Mouse (Mus musculus) intestine, embryonic 14.5 days (tissue): Measurements from ENCODE around the gene Dhx15. TPM values are rescaled to one million over a fixed set of nuclear protein-coding genes. Genes with fewer than 3 reads are reported as not detected.

ENCODE experiments used
- ATAC-seq: fragments of 200-750 bp; cut with Nextera tagmentation; replicated peaks from 2 replicates; pipeline ENCODE4 v1.8.0; 2017; ENCODE audit warnings: low read depth, moderate number of reproducible peaks, moderate TSS enrichment, moderate library complexity; ENCODE audit not compliant: low FRiP score, low TSS enrichment
- DNase-seq: peaks from one replicate; pipeline ENCODE4 v3.0.0-alpha.2; 2018; ENCODE audit warnings: low spot score
- H3K27ac ChIP-seq: fragments of 300-500 bp; sonication (generic); 2 replicates; pipeline ENCODE4 v1.5.1; 2014; ENCODE audit warnings: low read depth, mild to moderate bottlenecking, control low read depth
- H3K27me3 ChIP-seq: fragments of 300-500 bp; sonication (generic); replicated peaks from 2 replicates; pipeline ENCODE4 v1.6.1; 2014; ENCODE audit warnings: low read length, control low read depth; ENCODE audit not compliant: control insufficient read depth, insufficient read depth
- H3K36me3 ChIP-seq: fragments of 300-500 bp; sonication (generic); 2 replicates; pipeline ENCODE4 v1.6.1; 2014; ENCODE audit warnings: low read length, control low read depth; ENCODE audit not compliant: control insufficient read depth, insufficient read depth
- H3K4me1 ChIP-seq: fragments of 300-500 bp; sonication (generic); replicated peaks from 2 replicates; pipeline ENCODE4 v1.6.1; 2014; ENCODE audit warnings: low read length, control low read depth, mixed read lengths; ENCODE audit not compliant: control insufficient read depth, insufficient read depth
- H3K4me2 ChIP-seq: fragments of 300-500 bp; sonication (generic); 2 replicates; pipeline ENCODE4 v1.6.1; 2014; ENCODE audit warnings: low read length
- H3K4me3 ChIP-seq: fragments of 300-500 bp; sonication (generic); 2 replicates; pipeline ENCODE4 v1.5.1; 2014; ENCODE audit warnings: low read depth, low read length, control low read depth, mixed read lengths
- H3K9ac ChIP-seq: fragments of 300-500 bp; sonication (generic); 2 replicates; pipeline ENCODE4 v1.6.1; 2014; ENCODE audit warnings: mild to moderate bottlenecking, low read length
- H3K9me3 ChIP-seq: fragments of 300-500 bp; sonication (generic); 2 replicates; pipeline ENCODE4 v1.6.1; 2016; ENCODE audit warnings: low read length, control low read depth; ENCODE audit not compliant: control insufficient read depth
- WGBS: fragments of 180-500 bp; shearing (Covaris S2); extraction: QIAGEN DNeasy Blood & Tissue Kit; methylation state at CpG from one replicate; pipeline ENCODE4 v1.1.7; 2014; 5-methylcytosine and 5-hydroxymethylcytosine counted together
- polyA plus RNA-seq: library from polyadenylated mRNA; unstranded; fragments of >200 nt; fragmentation: Nextera tagmentation; extraction: Ambion mirVana; gene quantifications from 2 replicates; pipeline ENCODE4 v1.2.1, GENCODE M21; 2014

Dhx15 gene
- polyA plus RNA-seq, 1 experiment from 2014 or later: 95.9 TPM

GRCm38 (mm10) chr5:52119192-52119591, 71.1 kb downstream of the Dhx15 start:
- ATAC-seq (no peak), DNase-seq (no peak)
- H3K9me3 ChIP-seq: no peaks in the 10 kb centered on the region
- no peak overlapping the region for H3K4me3 ChIP-seq
- 75% methylated on average over 2 of the region's 2 CpGs for WGBS
- no peak overlapping the region for H3K4me2 ChIP-seq
- H3K4me1 ChIP-seq: peaks cover 10% of the 10 kb centered on the region; the same call in 1 of the 2 replicates
- no peaks in the 10 kb centered on the region for H3K36me3 ChIP-seq
- peaks cover 13% of the 10 kb centered on the region for H3K27me3 ChIP-seq
- no peak overlapping the region for H3K27ac ChIP-seq
- H3K9ac ChIP-seq: no peak overlapping the region

DNA sequence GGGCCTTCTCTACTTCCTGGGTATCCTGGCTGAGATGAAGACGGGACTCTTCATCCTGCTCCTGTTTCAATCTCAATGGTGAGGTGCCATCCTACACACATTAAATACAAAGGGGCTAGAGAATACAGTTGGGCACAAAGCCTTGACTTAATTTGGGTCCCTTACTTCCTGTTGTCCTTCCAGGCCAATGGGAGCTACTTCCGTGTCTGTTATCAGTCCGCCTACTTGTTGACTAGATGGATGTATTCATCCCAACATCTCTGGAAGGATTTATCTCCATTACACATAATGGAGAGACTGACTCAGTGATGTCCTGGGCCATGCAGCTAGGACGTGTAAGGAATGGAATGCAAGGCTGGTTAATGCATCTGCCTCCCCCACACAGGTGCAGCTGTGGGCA, 72.5 kb downstream of the Dhx15 start:
- DNase-seq (no peak), ATAC-seq (no peak)
- H3K4me1 ChIP-seq: peaks cover 13% of the 10 kb centered on the region; the same call in 1 of the 2 replicates
- H3K27ac ChIP-seq: no peak overlapping the region
- no peak overlapping the region for H3K4me2 ChIP-seq
- H3K27me3 ChIP-seq: peaks cover 20% of the 10 kb centered on the region
- no peak overlapping the region for H3K4me3 ChIP-seq
- H3K9ac ChIP-seq: no peak overlapping the region
- H3K9me3 ChIP-seq: no peaks in the 10 kb centered on the region
- H3K36me3 ChIP-seq: no peaks in the 10 kb centered on the region
- WGBS: 89% methylated on average over 4 of the region's 4 CpGs

DNA sequence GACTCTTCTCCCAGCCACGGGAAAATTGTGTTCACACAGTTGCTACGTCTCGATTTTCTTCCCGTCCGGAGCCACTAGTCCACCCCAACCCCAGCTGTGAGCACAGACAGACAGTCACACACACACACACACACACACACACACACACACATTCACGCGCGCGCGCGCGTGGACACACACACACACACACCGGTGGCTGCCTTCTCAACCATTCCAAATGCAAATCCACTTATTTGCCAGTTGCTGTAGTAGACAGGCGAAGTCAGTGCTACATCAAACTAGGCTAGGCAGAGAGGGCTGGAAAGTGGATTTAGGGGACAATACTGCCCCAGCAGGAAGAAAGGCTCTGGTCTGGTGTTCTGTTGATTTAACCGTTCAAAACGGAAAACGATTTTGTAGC, 73.9 kb downstream of the Dhx15 start:
- WGBS: 3% methylated on average over 17 of the region's 17 CpGs
- Histone ChIP-seq H3K9me3 (no peaks in the 10 kb centered on the region), H3K4me1 (peaks cover 17% of the 10 kb centered on the region; the same call in 1 of the 2 replicates), H3K9ac (no peak overlapping the region; the same call in 1 of the 2 replicates), H3K4me3 (peak overlapping the region; percentile 63), H3K4me2 (peak overlapping the region; percentile 85), H3K27ac (no peak overlapping the region), H3K36me3 (no peaks in the 10 kb centered on the region), H3K27me3 (peaks cover 32% of the 10 kb centered on the region)
- DNase-seq (peak; percentile 65), ATAC-seq (0 out of 2 replicates have a peak, but pooled peaks have one; percentile 1)

GRCm38 (mm10) chr5:52115821-52116317, 74.4 kb downstream of the Dhx15 start:
- DNase-seq (peak; percentile 87), ATAC-seq (peak; percentile 78)
- peak overlapping the region; percentile 85 for H3K4me2 ChIP-seq
- H3K36me3 ChIP-seq: no peaks in the 10 kb centered on the region
- peak overlapping the region; percentile 35 for H3K9ac ChIP-seq
- H3K4me3 ChIP-seq: peak overlapping the region; percentile 63
- H3K27ac ChIP-seq: peak overlapping the region; percentile 44; the same call in 1 of the 2 replicates
- H3K4me1 ChIP-seq: peaks cover 17% of the 10 kb centered on the region; the same call in 1 of the 2 replicates
- no peaks in the 10 kb centered on the region for H3K9me3 ChIP-seq
- H3K27me3 ChIP-seq: peaks cover 34% of the 10 kb centered on the region
- under 1% methylated on average over 49 of the region's 53 CpGs for WGBS

DNA sequence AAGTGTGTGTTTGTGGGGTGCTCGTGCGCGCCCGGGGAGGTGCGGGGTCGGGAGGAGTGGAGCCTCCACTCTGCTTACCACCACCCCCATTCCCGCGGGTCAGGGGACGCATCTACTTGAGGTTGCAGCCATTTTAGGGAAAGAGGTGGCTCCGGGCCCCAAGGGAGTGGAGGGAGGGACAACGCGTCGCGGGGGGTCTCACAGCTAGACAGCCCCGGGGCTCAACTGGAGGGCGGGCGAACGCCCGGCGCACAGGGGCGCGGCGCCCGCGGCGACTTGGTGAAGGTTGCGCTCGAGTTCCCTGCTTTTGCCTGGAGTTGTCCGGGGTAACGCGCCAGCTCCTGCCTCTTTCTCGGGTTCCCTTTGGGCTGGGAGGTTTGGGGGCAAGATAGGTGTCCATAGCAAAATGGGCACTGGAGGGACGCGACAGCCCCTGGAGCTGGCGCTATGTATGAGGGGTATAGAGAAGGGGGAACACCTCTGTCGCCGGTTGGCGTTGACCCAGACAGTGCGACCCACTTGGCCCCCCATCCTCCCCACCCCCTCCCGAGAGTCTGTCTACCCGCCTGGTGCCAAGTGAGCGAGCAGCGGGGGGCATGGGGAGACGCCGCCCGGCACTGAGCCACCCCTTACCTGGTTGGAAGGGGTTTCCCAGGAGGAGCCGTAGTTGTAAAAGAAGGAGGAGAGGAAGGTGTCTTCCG, 75.4 kb downstream of the Dhx15 start:
- under 1% methylated on average over 48 of the region's 48 CpGs for WGBS

DNA sequence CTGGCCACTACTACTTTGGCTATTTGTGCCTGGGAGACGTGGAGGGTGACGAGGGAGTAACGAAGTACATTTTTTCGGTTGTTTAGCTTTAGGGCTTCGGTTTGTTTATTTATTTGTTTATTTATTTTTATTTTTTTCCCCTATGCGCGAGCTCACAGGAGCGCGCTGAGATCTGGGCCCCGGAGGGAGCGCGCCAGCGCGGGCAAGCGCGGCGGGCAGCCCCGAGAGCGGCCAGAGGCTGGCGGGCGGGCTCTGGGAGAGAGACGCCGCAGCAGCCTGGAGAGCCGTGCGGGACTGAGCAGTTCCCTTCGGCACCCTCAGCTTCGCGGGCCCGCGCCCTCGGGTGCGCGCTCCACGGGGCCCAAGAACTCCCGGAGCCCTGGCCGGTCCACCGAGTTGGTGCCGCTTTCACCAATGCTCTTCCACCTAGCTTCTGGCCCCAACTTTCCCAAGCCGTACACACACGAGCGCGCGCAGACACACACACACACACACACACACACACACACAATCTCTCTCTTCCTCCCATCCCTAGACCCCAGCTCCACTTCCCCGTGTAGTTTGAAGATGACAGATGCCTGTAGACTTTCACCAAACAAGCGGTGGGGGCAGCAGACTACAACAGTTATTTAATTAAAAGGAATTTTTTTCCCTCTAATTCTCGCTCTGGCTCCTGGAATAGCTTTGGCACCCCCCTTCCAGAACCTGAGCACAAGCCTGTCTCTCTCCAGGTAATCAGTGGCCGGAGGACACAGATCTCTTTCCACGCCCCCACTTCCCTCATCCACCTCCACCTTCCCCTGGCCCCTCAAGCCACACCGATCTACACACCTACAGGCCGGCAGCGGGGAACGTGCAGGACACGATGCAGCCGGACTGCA, 76.2 kb downstream of the Dhx15 start:
- DNase-seq (peak; percentile 72), ATAC-seq (peak; percentile 38)
- Histone ChIP-seq H3K27ac (no peak overlapping the region), H3K4me3 (peak overlapping the region; percentile 63), H3K27me3 (peaks cover 34% of the 10 kb centered on the region), H3K9ac (peak overlapping the region; percentile 46), H3K4me2 (peak overlapping the region; percentile 85), H3K9me3 (no peaks in the 10 kb centered on the region), H3K36me3 (no peaks in the 10 kb centered on the region), H3K4me1 (peaks cover 17% of the 10 kb centered on the region; the same call in 1 of the 2 replicates)
- under 1% methylated on average over 54 of the region's 54 CpGs for WGBS

More for the DNA sequence above, 75.4 kb downstream of the Dhx15 start:
- ATAC-seq (no peak), DNase-seq (peak; percentile 71)
- H3K27me3 ChIP-seq: peaks cover 34% of the 10 kb centered on the region
- peak overlapping the region; percentile 35 for H3K9ac ChIP-seq
- H3K27ac ChIP-seq: no peak overlapping the region
- H3K4me1 ChIP-seq: peaks cover 17% of the 10 kb centered on the region; the same call in 1 of the 2 replicates
- H3K9me3 ChIP-seq: no peaks in the 10 kb centered on the region
- H3K4me3 ChIP-seq: peak overlapping the region; percentile 63
- peak overlapping the region; percentile 85 for H3K4me2 ChIP-seq
- no peaks in the 10 kb centered on the region for H3K36me3 ChIP-seq

GRCm38 (mm10) chr5:52112953-52113841, 77.1 kb downstream of the Dhx15 start:
- ATAC-seq (0 out of 2 replicates have a peak, but pooled peaks have one; percentile 12), DNase-seq (peak; percentile 81)
- Histone ChIP-seq H3K4me1 (peaks cover 17% of the 10 kb centered on the region; the same call in 1 of the 2 replicates), H3K9me3 (no peaks in the 10 kb centered on the region), H3K27me3 (peaks cover 34% of the 10 kb centered on the region), H3K36me3 (no peaks in the 10 kb centered on the region), H3K4me3 (peak overlapping the region; percentile 63), H3K27ac (no peak overlapping the region; the same call in 1 of the 2 replicates), H3K9ac (peak overlapping the region; percentile 46), H3K4me2 (peak overlapping the region; percentile 85)
- WGBS: under 1% methylated on average over 67 of the region's 73 CpGs
